Mouse (Mus musculus): ENCODE data around the gene Olfr1061. TPM values are rescaled to one million over a fixed set of nuclear protein-coding genes. Genes with fewer than 3 reads are reported as not detected.
"Not testable (repeated sequence)": the region's sequence is repeated elsewhere in the genome, so short reads cannot be mapped to it uniquely, and the experiment has no call there.

Gene Olfr1061
- not detected for total RNA-seq (2021)
- long read RNA-seq, experiment 1: 0 reads
- long read RNA-seq, experiment 2: 0 reads

DNA sequence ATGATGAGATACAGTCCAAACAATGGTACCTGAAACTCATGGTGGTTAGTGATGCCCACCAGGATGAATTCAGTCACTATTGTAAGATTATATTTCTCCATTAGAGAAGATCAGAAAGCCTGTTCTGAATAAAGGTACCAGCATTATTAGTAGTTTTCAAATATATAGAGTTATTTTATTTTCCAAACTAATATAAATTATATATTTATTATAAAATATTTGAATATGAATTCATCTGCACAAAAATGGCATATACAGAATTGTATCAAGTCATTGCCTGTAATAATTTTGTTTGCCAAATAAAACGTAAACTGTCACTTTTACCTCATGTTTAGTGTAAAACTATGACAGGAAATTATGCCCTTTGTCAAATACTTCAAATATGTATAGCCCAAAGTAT is at the start of gene Olfr1061:
TSS of gene Olfr1061 (minus strand) at position 101 of the 400 bp plus-strand sequence.
- DNase-seq (ENCODE audit: low spot score in 2 of 2): no peak

DNA sequence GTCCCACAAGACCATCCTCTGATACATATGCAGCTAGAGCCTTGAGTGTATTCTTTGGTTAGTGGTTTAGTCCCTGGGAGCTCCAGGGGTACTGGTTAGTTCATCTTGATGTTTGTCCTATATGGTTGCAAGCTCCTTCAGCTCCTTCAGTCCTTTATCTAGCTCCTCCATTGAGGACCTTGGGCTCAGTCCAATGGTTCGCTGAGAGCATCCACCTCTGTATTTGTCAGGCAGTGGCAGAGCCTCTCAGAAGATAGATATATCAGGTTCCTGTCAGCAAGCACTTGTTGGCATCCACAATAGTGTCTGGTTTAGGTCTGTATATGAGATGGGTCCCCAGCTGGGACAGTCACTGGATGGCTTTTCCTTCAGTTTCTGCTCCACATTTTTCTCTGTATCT is 46.6 kb upstream of the Olfr1061 start:
- DNase-seq (ENCODE audit: low spot score in 2 of 2): no peak

DNA sequence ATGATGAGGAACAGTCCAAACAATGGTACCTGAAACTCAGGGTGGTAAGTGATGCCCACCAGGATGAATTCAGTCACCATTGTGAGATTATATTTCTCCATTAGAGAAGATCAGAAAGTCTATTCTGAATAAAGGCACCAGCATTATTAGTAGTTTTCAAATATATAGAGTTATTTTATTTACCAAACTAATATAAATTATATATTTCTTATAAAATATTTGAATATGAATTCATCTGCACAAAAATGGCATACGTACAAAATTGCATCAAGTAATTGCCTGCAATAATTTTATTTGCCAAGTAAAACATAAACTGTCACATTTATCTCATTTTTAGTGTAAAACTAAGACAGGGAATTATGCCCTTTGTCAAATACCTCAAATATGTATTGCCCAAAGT is 42.3 kb upstream of the Olfr1061 start, which contains the start of gene Olfr1066:
TSS of gene Olfr1066 (minus strand) at position 101 of the 400 bp plus-strand sequence.
- DNase-seq (ENCODE audit: low spot score in 2 of 2): no peak

DNA sequence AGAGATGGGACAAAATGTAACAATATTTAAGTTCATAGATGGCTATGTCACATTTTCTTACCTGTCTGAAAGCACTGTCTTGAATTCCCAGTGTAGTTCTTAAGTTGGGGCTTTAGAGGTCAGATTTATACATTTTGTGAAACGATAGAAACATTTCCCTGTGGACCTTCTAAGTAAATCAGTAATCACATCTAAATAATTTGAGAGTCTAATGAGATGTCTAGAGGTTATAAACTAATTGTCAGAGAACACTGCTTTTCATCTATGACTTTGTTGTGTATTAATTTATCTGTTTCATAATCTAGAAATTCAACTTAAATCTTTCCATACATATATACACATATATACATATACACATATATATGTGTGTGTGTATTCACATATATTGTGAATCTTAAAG is 36.6 kb upstream of the Olfr1061 start, which contains the start of gene Olfr1065:
TSS of gene Olfr1065 (minus strand) at position 101 of the 400 bp plus-strand sequence.
- not testable (repeated sequence) for DNase-seq (ENCODE audit: low spot score in 2 of 2)

DNA sequence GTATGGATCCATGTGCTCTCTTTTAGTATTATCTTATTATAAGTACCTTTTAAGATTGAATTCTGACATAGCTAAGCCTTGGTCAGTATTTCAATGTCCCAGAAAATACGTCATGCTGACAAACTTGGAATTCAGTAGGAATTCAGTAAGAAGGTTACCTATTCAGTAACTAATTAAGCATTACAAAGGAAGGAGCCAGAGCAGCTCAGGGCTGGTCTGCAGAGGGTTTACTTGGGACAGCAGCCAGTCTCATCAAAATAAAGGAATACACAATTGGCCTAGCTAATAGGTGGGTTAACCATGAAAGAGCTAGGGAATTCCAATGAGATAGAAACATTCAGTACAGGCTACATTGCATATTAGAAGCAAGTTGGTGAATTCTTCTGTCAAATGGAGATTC is 28.3 kb upstream of the Olfr1061 start:
- not testable (repeated sequence) for DNase-seq (ENCODE audit: low spot score in 2 of 2)

DNA sequence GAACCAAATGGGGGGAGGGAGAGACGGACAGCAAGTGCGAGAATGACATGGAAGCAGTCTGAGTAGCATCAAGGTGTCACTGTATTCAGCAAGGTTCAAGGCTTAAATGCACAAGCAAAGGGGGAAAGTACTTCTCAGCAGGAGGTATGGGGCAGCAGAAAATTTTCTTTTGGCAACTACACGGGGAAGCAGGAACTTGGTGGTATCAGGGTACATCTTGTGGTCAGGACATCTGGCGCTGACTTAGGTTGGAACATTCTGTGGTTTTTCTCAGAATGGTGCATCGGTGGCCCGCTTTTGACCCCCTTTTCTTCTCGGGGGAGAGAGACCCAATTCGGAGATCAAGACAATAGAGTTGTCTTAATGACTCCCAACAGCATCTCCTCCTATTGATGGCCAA is 14.7 kb upstream of the Olfr1061 start:
- not testable (repeated sequence) for DNase-seq (ENCODE audit: low spot score in 2 of 2)

DNA sequence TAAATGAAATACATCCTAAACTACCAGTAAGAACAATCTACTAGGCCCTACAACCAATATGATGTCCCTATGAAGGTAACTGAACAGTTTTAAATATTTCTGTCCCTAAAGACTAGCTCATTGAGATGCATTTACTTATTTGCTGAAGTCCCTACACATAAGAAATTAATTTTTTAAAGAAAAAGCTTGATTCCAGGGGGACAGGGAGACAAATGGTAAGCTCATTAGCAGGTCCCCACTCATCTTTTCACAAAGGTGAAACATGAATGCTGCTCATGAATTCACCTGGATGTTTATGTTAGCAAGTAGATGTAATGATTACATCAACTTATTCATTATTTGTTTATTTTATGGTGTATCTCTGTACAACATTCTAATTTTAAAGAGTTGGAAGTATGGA is 12.8 kb upstream of the Olfr1061 start, which contains the start of gene Olfr1062:
TSS of gene Olfr1062 (minus strand) at position 101 of the 400 bp plus-strand sequence.
- DNase-seq (ENCODE audit: low spot score in 2 of 2): not testable (repeated sequence)

DNA sequence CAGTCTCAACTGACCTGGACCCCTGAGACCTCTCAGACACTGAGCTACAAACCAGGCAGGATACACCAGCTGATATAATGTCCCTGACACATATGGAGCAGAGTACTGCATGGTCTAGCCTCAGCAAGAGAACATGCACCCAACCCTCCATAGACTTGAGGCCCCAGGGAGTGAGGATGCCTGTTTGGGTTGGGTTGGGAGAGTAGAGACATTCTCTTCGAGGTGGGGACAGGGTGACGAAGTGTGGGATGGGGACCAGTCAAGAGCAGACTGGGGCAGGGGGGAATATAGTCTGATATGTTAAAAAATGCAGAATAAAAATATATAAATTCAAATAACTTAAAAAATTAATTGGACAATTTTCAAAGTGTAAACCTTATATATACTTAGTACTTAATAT is 18.7 kb downstream of the Olfr1061 start:
- no peak for DNase-seq (ENCODE audit: low spot score in 2 of 2)

DNA sequence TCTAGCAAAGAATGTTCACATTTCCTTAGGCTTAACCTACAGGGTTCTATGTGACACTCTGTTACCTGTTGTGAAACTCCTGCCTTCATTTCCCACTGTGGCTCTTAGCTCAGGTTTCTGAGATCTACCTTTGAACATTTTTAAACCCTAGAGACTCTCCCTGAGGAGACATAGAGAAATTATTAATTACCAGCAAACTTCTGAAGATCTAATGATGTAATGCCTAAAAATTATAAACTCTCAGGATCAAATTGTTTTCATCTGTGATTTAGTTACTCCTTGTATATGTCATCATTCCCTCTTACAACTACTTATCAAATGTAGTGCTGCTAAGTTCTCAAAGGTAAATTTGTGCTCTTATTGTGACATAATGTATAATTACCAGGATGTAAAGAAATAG is 25.4 kb downstream of the Olfr1061 start, which contains the start of gene Olfr1058:
TSS of gene Olfr1058 (minus strand) at position 101 of the 400 bp plus-strand sequence.
- DNase-seq (ENCODE audit: low spot score in 2 of 2): not testable (repeated sequence)

DNA sequence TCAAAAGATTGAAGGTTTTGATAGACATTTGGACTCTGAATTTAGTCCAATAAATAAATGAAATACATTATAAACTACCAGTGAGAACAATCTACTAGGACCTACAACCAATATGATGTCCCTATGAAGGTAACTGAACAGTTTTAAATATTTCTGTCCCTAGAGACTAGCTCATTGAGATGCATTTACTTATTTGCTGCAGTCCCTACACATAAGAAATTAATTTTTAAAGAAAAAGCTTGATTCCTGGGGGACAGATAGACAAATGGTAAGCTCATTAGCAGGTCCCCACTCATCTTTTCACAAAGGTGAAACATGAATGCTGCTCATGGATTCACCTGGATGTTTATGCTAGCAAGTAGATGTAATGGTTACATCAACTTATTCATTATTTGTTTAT is 35.6 kb downstream of the Olfr1061 start, which contains the start of gene Olfr1057:
TSS of gene Olfr1057 (minus strand) at position 101 of the 400 bp plus-strand sequence.
- DNase-seq (ENCODE audit: low spot score in 2 of 2): no peak

DNA sequence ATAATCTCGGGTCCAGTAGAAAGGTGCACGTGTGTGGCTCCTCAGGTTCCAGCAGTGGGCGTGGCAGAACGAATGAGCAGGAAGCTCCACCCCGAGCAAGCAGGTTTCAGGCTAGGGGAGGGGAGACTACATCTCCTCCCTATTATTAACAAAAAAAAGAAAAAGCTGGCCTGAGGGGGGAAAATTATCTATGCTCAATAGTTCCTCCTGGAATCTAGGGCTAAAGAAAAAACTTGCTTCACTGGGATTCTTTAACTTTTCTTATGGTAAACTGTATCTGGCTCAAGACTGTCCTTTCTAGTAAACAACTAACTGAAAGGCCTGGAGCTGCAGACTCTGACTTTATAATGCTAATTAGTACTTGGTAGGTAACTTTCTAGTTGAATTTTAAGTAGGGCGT is 47.5 kb downstream of the Olfr1061 start:
- DNase-seq (ENCODE audit: low spot score in 2 of 2): not testable (repeated sequence)

Other genes starting within 250 kb of the Olfr1061 start
- gene Olfr1043, start 246.5 kb downstream of the Olfr1061 start, total RNA-seq (2021): not detected
- gene Olfr1044, start 236.2 kb downstream of the Olfr1061 start, total RNA-seq (2021): not detected
- not detected for gene Olfr52, start 228.4 kb downstream of the Olfr1061 start, total RNA-seq (2021)
- gene Olfr1045, start 211.0 kb downstream of the Olfr1061 start, total RNA-seq (2021): not detected
- gene Olfr1046, start 194.7 kb downstream of the Olfr1061 start, total RNA-seq (2021): not detected
- gene Olfr1047, start 182.6 kb downstream of the Olfr1061 start, total RNA-seq (2021): not detected
- gene Olfr1048, start 173.8 kb downstream of the Olfr1061 start, total RNA-seq (2021): not detected
- gene Olfr1049, start 155.7 kb downstream of the Olfr1061 start, total RNA-seq (2021): not detected
- gene Olfr1051, start 135.0 kb downstream of the Olfr1061 start, total RNA-seq (2021): not detected
- not detected for gene Olfr1052, start 121.6 kb downstream of the Olfr1061 start, total RNA-seq (2021)
- not detected for gene Olfr1053, start 98.8 kb downstream of the Olfr1061 start, total RNA-seq (2021)
- not detected for gene Olfr1054, start 78.6 kb downstream of the Olfr1061 start, total RNA-seq (2021)
- not detected for gene Olfr1055, start 63.8 kb downstream of the Olfr1061 start, total RNA-seq (2021)
- gene Olfr1056, start 51.6 kb downstream of the Olfr1061 start, total RNA-seq (2021): not detected
- gene Olfr1057, start 35.7 kb downstream of the Olfr1061 start, total RNA-seq (2021): not detected
- gene Olfr1058, start 25.5 kb downstream of the Olfr1061 start, total RNA-seq (2021): not detected
- gene Olfr1062, start 12.7 kb upstream of the Olfr1061 start, total RNA-seq (2021): not detected
- gene Olfr1065, start 36.5 kb upstream of the Olfr1061 start, total RNA-seq (2021): not detected
- gene Olfr1066, start 42.2 kb upstream of the Olfr1061 start, total RNA-seq (2021): not detected
- gene Olfr228, start 73.3 kb upstream of the Olfr1061 start, total RNA-seq (2021): not detected
- not detected for gene Olfr1076, start 94.4 kb upstream of the Olfr1061 start, total RNA-seq (2021)
- not detected for gene Olfr1079, start 128.4 kb upstream of the Olfr1061 start, total RNA-seq (2021)
- gene Olfr1080, start 144.2 kb upstream of the Olfr1061 start, total RNA-seq (2021): not detected
- gene Olfr1082, start 184.9 kb upstream of the Olfr1061 start, total RNA-seq (2021): not detected
- gene Olfr1084, start 225.7 kb upstream of the Olfr1061 start, total RNA-seq (2021): not detected
- not detected for gene Olfr1085, start 248.0 kb upstream of the Olfr1061 start, total RNA-seq (2021)